Mouse (Mus musculus) stomach, embryonic 15.5 days (tissue): ENCODE measurements around the gene Olfr55. TPM values are rescaled to one million over a fixed set of nuclear protein-coding genes. Genes with fewer than 3 reads are reported as not detected.
"Not testable (repeated sequence)": the region's sequence is repeated elsewhere in the genome, so short reads cannot be mapped to it uniquely, and the experiment has no call there.

Experiments used
- ATAC-seq: fragments of 200-750 bp; cut with Nextera tagmentation; 2 replicates; pipeline ENCODE4 v1.8.0; 2017; ENCODE audit warnings: low read depth, moderate number of reproducible peaks, moderate TSS enrichment; ENCODE audit not compliant: insufficient read depth, low FRiP score
- H3K27ac ChIP-seq: fragments of 300-500 bp; sonication (generic); 2 replicates; pipeline ENCODE4 v1.5.1; 2015; ENCODE audit warnings: mild to moderate bottlenecking, inconsistent platforms
- H3K27me3 ChIP-seq: fragments of 300-500 bp; sonication (generic); replicated peaks from 2 replicates; pipeline ENCODE4 v1.6.1; 2015; ENCODE audit warnings: inconsistent platforms
- H3K36me3 ChIP-seq: fragments of 300-500 bp; sonication (generic); 2 replicates; pipeline ENCODE4 v1.6.1; 2015; ENCODE audit warnings: inconsistent platforms
- H3K4me1 ChIP-seq: fragments of 300-500 bp; sonication (generic); 2 replicates; pipeline ENCODE4 v1.6.1; 2015; ENCODE audit warnings: inconsistent platforms
- H3K4me2 ChIP-seq: fragments of 300-500 bp; sonication (generic); 2 replicates; pipeline ENCODE4 v1.6.1; 2015; ENCODE audit warnings: mild to moderate bottlenecking, inconsistent platforms
- H3K4me3 ChIP-seq: fragments of 300-500 bp; sonication (generic); replicated peaks from 2 replicates; pipeline ENCODE4 v1.5.1; 2015; ENCODE audit warnings: inconsistent platforms
- H3K9ac ChIP-seq: fragments of 300-500 bp; sonication (generic); 2 replicates; pipeline ENCODE4 v1.6.1; 2015; ENCODE audit warnings: inconsistent platforms
- H3K9me3 ChIP-seq: fragments of 300-500 bp; sonication (generic); 2 replicates; pipeline ENCODE4 v1.6.1; 2016; ENCODE audit warnings: inconsistent platforms
- WGBS: fragments of 180-500 bp; shearing (Covaris S2); methylation state at CpG from one replicate; pipeline ENCODE4 v1.1.7; 2015; 5-methylcytosine and 5-hydroxymethylcytosine counted together
- polyA plus RNA-seq: library from polyadenylated mRNA; unstranded; fragments of >200 nt; fragmentation: Nextera tagmentation; extraction: Ambion mirVana; gene quantifications from 2 replicates; pipeline ENCODE4 v1.2.1, GENCODE M21; 2015

Gene Olfr55
- polyA plus RNA-seq: not detected in 2 replicates

GRCm38 (mm10) chr17:33168147-33168546, at the start of gene Olfr55:
Olfr55 (plus strand) TSS chr17:33168447.
- not testable (repeated sequence) for ATAC-seq
- WGBS: 77% methylated on average over 1 of the region's 1 CpGs

GRCm38 (mm10) chr17:33124546-33124945, 43.7 kb upstream of the Olfr55 start:
- Histone ChIP-seq H3K36me3 (no peaks in the 10 kb centered on the region), H3K9ac (no peak overlapping the region), H3K4me2 (no peak overlapping the region), H3K27me3 (no peaks in the 10 kb centered on the region), H3K4me1 (no peaks in the 10 kb centered on the region), H3K27ac (no peak overlapping the region), H3K4me3 (no peak overlapping the region), H3K9me3 (no peaks in the 10 kb centered on the region)
- ATAC-seq: no peak

More at GRCm38 (mm10) chr17:33168147-33168546, at the start of gene Olfr55:
- not testable (repeated sequence) for H3K4me3 ChIP-seq, H3K4me1 ChIP-seq, H3K36me3 ChIP-seq, H3K27me3 ChIP-seq, H3K27ac ChIP-seq, H3K9me3 ChIP-seq, H3K4me2 ChIP-seq, H3K9ac ChIP-seq

DNA sequence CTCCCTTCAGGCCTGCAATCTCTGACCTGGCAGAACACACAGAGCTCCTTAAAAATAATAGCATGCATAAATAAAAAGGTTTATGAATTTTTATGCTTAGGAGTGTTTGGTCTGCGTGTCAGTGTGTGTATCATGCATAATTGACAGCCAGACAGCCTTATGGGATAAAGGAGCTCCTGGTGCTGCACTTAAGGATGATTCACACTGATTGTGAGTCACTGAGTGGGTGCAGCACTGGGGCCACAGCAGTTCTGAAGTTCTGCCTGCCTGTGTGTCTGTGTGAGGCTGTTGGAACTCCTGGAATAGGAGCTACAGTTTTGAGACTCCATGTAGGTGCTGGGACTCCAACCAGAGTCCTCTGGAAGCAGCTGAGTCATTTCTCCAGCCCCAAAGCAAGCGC, 42.0 kb upstream of the Olfr55 start:
- Histone ChIP-seq H3K36me3 (no peaks in the 10 kb centered on the region), H3K27me3 (no peaks in the 10 kb centered on the region), H3K4me1 (no peaks in the 10 kb centered on the region), H3K9ac (no peak overlapping the region), H3K27ac (no peak overlapping the region), H3K4me3 (no peak overlapping the region), H3K4me2 (no peak overlapping the region), H3K9me3 (no peaks in the 10 kb centered on the region)
- no peak for ATAC-seq
- 56% methylated on average over 2 of the region's 2 CpGs for WGBS

- no peak within 1 kb of the TSS for H3K4me2 ChIP-seq
- no peaks in the 10 kb centered on the region for H3K27me3 ChIP-seq
- no peaks in the 10 kb centered on the region for H3K4me1 ChIP-seq
- no peaks in the 10 kb centered on the region for H3K36me3 ChIP-seq
- no peaks in the 10 kb centered on the region for H3K9me3 ChIP-seq
- H3K9ac ChIP-seq: no peak within 1 kb of the TSS
- no peak for ATAC-seq
- no peak within 1 kb of the TSS for H3K4me3 ChIP-seq
- H3K27ac ChIP-seq: no peak within 1 kb of the TSS
- WGBS: 73% methylated on average over 18 of the region's 18 CpGs
Observed at GRCm38 (mm10) chr17:33139261-33139820, 28.9 kb upstream of the Olfr55 start, which contains the start of gene Morc2b. Morc2b (minus strand) TSS chr17:33139683.

GRCm38 (mm10) chr17:33191002-33191401, 22.8 kb downstream of the Olfr55 start, which contains the start of gene Olfr239:
Olfr239 (plus strand) TSS chr17:33191302.
- H3K4me3 ChIP-seq, H3K36me3 ChIP-seq, H3K4me1 ChIP-seq, H3K27ac ChIP-seq, H3K27me3 ChIP-seq, H3K9ac ChIP-seq, H3K4me2 ChIP-seq, H3K9me3 ChIP-seq, ATAC-seq: not testable (repeated sequence)
- WGBS: no CpG with 5 or more reads among the region's 2 CpGs

DNA sequence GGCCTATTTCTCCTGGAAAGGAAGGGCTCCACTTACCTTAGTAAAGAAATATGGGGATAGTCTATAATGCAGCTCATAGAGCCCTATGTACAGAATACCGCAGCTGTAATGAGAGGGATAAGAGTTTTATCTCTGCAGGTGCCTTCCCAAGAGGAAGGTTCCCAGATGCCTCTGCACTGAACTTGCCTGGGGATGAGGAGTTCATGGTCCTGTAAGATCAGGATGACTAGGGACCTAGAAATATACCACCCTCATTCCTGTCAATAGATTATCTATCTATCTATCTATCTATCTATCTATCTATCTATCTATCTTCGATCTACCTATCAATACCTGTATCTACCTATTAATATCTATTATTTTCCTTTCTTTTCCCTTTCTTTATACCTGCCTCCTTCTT, 53.3 kb downstream of the Olfr55 start, which contains the start of gene Olfr1564:
Gene Olfr1564 (minus strand): TSS at position 101 of the 400 bp plus-strand sequence.
- no peak within 1 kb of the TSS for H3K4me3 ChIP-seq
- no peaks in the 10 kb centered on the region for H3K27me3 ChIP-seq
- H3K9ac ChIP-seq: no peak within 1 kb of the TSS
- WGBS: 86% methylated on average over 2 of the region's 2 CpGs
- ATAC-seq: no peak
- H3K4me2 ChIP-seq: no peak within 1 kb of the TSS
- H3K4me1 ChIP-seq: no peaks in the 10 kb centered on the region
- no peaks in the 10 kb centered on the region for H3K36me3 ChIP-seq
- no peaks in the 10 kb centered on the region for H3K9me3 ChIP-seq
- H3K27ac ChIP-seq: no peak within 1 kb of the TSS

Other genes starting within 250 kb of the Olfr55 start
- gene Cyp4f13, start 221.0 kb upstream of the Olfr55 start, polyA plus RNA-seq: 17.6 and 18.4 TPM in 2 replicates
- 10.9 and 12.1 TPM in 2 replicates for gene Zfp472, start 202.6 kb upstream of the Olfr55 start, polyA plus RNA-seq
- 10.9 and 11.3 TPM in 2 replicates for gene Zfp952, start 175.3 kb upstream of the Olfr55 start, polyA plus RNA-seq
- gene Zfp763, start 135.0 kb upstream of the Olfr55 start, polyA plus RNA-seq: 10.3 and 10.8 TPM in 2 replicates
- gene 4921501E09Rik, start 100.4 kb upstream of the Olfr55 start, polyA plus RNA-seq: not detected in 2 replicates
- 7.8 and 9.1 TPM in 2 replicates for gene Zfp563, start 79.1 kb upstream of the Olfr55 start, polyA plus RNA-seq
- 0.04 TPM in 1 of 2 replicates, not detected in the other for gene Morc2b, start 28.8 kb upstream of the Olfr55 start, polyA plus RNA-seq
- gene Olfr239, start 22.9 kb downstream of the Olfr55 start, polyA plus RNA-seq: not detected in 2 replicates
- gene Olfr1564, start 53.2 kb downstream of the Olfr55 start, polyA plus RNA-seq: not detected in 2 replicates
- 13.8 and 15.0 TPM in 2 replicates for gene Zfp955a, start 86.7 kb downstream of the Olfr55 start, polyA plus RNA-seq
- gene Olfr63, start 96.2 kb downstream of the Olfr55 start, polyA plus RNA-seq: 0.03 TPM in 2 replicates
- 10.9 and 11.5 TPM in 2 replicates for gene Zfp955b, start 121.1 kb downstream of the Olfr55 start, polyA plus RNA-seq
- 7.6 and 8.5 TPM in 2 replicates for gene Zfp81, start 190.4 kb downstream of the Olfr55 start, polyA plus RNA-seq
- 12.6 and 17.6 TPM in 2 replicates for gene Zfp101, start 226.2 kb downstream of the Olfr55 start, polyA plus RNA-seq